Mouse (Mus musculus): ENCODE data around the gene Entpd6. TPM values are rescaled to one million over a fixed set of nuclear protein-coding genes. Genes with fewer than 3 reads are reported as not detected.

Entpd6 gene
- polyA plus RNA-seq (2014; fragmentation: Illumina TruSeq; extraction: RNeasy Lipid Tissue Mini Kit (QIAGEN cat#74804); ENCODE audit: low read depth, low replicate concordance) = 0.64 TPM

GRCm38 (mm10) chr2:150748854-150749253 lies at the start of gene Entpd6:
Gene Entpd6 (plus strand): TSS chr2:150749042.

GRCm38 (mm10) chr2:150786251-150787180 lies 37.7 kb downstream of the Entpd6 start, which contains the start of gene Pygb:
Gene Pygb (plus strand): TSS chr2:150786735.

Other genes starting within 250 kb of the Entpd6 start
- not detected for gene Cst7, start 178.6 kb upstream of the Entpd6 start, polyA plus RNA-seq (2014; fragmentation: Illumina TruSeq; extraction: RNeasy Lipid Tissue Mini Kit (QIAGEN cat#74804); ENCODE audit: low read depth, low replicate concordance)
- gene Apmap, start 140.5 kb upstream of the Entpd6 start, polyA plus RNA-seq (2014; fragmentation: Illumina TruSeq; extraction: RNeasy Lipid Tissue Mini Kit (QIAGEN cat#74804); ENCODE audit: low read depth, low replicate concordance) = 197 TPM
- gene Acss1, start 80.5 kb upstream of the Entpd6 start, polyA plus RNA-seq (2014; fragmentation: Illumina TruSeq; extraction: RNeasy Lipid Tissue Mini Kit (QIAGEN cat#74804); ENCODE audit: low read depth, low replicate concordance) = 18.5 TPM
- gene Vsx1, start 59.7 kb upstream of the Entpd6 start, polyA plus RNA-seq (2014; fragmentation: Illumina TruSeq; extraction: RNeasy Lipid Tissue Mini Kit (QIAGEN cat#74804); ENCODE audit: low read depth, low replicate concordance) = not detected
- 7.7 TPM for gene Pygb, start 37.7 kb downstream of the Entpd6 start, polyA plus RNA-seq (2014; fragmentation: Illumina TruSeq; extraction: RNeasy Lipid Tissue Mini Kit (QIAGEN cat#74804); ENCODE audit: low read depth, low replicate concordance)
- gene Abhd12, start 155.7 kb downstream of the Entpd6 start, polyA plus RNA-seq (2014; fragmentation: Illumina TruSeq; extraction: RNeasy Lipid Tissue Mini Kit (QIAGEN cat#74804); ENCODE audit: low read depth, low replicate concordance) = 106 TPM
- 5.4 TPM for gene Gins1, start 156.4 kb downstream of the Entpd6 start, polyA plus RNA-seq (2014; fragmentation: Illumina TruSeq; extraction: RNeasy Lipid Tissue Mini Kit (QIAGEN cat#74804); ENCODE audit: low read depth, low replicate concordance)